Mouse (Mus musculus) lung, adult 18-20 months (tissue): ENCODE results near the gene Tcf25.

ENCODE experiments used
- DNase-seq, 2 experiments: peaks; one replicate each; pipeline ENCODE4 v3.0.0; 2022; ENCODE audit warnings: mixed read lengths in 2 of 2

The Tcf25 gene

GRCm38 (mm10) chr8:123373403-123374238 is at the start of gene Tcf25:
Gene Tcf25 (plus strand): TSS chr8:123373753.
- DNase-seq = peak; percentile 95 to 97

- no peak for DNase-seq
These were observed 45.0 kb upstream of the Tcf25 start for GRCm38 (mm10) chr8:123328552-123328951.

DNA sequence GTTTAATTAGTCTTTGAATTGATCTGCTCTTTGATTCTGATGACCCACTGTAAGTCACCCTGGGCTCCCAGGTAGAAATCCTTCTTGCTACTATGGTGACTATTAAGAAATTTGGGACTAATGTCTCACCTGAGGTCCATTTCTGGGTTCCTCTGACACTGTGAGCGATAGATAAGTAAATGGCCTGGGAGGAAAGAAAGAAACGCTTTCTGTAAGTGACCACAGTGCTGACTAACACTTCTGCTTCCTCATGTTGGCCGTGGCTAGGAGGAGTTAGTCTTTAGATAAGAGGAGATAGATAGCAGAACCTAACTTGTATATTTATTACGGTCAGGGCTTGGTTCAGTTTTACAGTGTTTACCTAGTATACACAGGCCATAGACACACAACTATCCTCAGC is 44.2 kb upstream of the Tcf25 start:
- DNase-seq = no peak

DNA sequence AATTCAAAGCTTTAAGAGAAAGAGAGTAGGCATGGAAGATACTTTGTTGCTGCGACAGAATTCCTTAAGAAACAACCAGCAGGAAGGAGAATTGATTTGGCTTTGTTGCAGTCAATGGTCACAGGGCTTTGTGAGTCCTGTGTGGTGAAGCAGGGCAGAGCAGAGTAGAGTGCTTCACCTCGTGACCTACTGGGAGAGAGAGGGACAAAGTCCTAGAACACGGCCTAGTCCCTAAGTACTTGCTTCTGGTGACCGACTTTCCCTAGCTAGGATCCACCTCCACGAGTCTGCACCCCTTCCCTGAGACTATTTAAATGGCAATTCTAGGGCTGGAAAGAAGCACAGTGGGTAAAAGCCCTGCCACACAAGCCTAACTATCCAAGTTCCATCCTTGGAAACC is 43.6 kb upstream of the Tcf25 start:
- DNase-seq = no peak

GRCm38 (mm10) chr8:123330701-123331100 is 42.9 kb upstream of the Tcf25 start:
- DNase-seq = no peak

GRCm38 (mm10) chr8:123331301-123331700 is 42.3 kb upstream of the Tcf25 start:
- peak in 1 of 2 experiments; percentile 16 for DNase-seq

GRCm38 (mm10) chr8:123331810-123332209 is 41.7 kb upstream of the Tcf25 start:
- DNase-seq = no peak

- DNase-seq = peak; percentile 74 to 84
These were observed 41.1 kb upstream of the Tcf25 start, which contains the start of gene Spire2 for GRCm38 (mm10) chr8:123332262-123333090. Gene Spire2 (plus strand): TSS chr8:123332713.

DNA sequence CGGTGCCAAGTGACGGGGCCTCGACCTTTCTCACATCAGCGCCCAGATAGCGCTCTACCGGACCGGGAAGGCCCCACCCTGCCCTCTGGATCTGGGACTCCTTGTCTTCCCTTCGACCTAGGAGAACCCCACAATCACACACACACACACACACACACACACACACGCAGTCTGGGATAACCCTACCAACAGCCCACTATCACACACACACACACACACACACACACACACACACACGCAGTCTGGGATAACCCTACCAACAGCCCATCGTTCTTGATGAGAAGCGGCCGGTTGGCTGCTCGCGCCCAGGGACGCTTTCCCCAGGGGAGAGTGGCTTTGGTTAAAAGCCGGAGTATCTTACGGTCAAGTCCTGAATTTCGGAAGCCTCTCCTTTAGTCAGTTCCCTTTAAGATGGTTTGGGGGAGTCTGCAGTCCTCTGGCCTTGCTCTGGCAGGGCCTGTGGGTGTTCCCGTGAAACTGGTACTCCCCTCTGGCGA is 40.4 kb upstream of the Tcf25 start:
- DNase-seq = no peak

- DNase-seq = no peak
These were observed 39.7 kb upstream of the Tcf25 start for GRCm38 (mm10) chr8:123333864-123334263.

- DNase-seq = no peak
These were observed 39.1 kb upstream of the Tcf25 start for GRCm38 (mm10) chr8:123334467-123334866.

DNA sequence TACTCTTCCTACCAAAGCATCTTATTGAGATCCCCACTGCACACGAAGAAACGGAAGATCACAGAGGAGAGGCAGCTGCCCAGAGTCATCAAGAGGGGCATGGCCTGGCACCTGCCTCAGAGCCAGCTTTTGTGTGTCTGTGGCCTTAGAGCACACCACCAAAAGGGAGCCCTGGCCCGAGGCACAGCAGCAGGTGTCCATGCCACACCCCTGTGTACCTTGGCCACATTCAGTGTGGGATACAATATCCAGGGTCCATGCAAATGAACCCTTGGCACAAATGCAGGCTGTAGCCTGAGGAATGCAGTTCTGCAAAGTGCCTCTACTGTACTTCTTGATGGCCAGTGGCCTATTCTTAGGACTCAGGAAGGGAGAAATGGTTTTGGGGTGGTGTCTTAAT is 36.1 kb upstream of the Tcf25 start:
- DNase-seq = peak; percentile 17 to 50

GRCm38 (mm10) chr8:123340071-123340470 is 33.5 kb upstream of the Tcf25 start:
- DNase-seq = no peak

- peak in 1 of 2 experiments; percentile 46 for DNase-seq
These were observed 32.2 kb upstream of the Tcf25 start for GRCm38 (mm10) chr8:123341040-123342015.

DNA sequence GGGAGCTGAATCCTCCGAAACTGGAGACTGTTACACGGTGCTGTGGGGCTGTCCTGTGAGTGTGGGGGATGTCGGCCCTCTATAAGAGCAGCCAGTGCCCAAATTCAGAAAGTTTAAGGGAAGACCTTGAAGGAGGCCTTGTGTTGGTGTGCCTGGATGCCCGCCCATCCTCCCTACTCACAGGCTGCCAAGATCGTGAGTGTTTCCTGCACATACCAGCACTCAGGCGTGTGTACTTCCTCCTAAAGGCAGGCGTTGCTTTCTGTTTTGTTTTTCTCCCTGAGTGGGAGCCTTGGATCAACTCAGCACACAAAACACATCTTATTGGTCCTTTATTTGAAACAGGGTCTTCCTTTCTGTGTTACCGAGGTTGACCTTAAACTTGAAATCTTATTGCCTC is 31.3 kb upstream of the Tcf25 start:
- DNase-seq = peak in 1 of 2 experiments; percentile 21

DNA sequence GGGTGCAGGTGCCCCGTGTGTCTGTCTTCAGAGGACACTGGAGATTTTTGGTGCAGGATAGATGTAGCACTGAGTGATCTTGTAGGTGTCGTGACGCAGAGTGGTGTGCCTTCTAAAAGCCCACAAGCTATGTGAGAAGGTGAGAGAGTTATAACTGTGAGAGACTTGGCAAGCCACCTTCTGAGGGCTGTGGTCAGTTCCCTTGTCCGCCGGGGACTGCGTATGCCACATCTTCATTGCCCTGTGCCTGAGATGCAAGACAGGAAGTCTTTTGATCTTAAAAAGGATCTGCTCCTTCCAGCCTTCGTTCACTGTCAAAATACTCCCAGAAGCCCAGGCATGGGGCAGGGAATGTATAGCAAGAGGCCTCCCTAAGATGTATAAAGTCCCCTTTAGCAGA is 30.6 kb upstream of the Tcf25 start:
- no peak for DNase-seq

DNA sequence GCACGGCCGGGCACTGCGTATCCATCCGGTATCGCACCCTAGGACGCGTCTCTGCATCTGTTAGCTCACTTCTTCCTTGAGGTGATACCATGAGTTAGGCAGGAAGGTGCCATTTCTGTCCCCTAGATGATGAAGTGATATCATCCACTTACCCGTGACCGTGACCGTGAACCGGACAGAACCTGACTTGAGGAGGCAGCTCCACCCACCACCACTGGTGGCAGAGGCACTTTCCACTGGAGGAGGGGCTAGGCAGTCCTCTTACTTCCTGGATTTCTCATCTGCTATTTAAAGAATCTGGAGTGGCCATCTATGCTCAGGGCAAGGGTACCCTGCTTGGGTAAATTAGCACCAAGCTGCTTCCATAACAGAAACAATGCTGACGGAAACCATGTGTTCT is 30.1 kb upstream of the Tcf25 start:
- peak; percentile 28 to 47 for DNase-seq

- DNase-seq = no peak
These were observed 28.4 kb upstream of the Tcf25 start for GRCm38 (mm10) chr8:123345135-123345534.

GRCm38 (mm10) chr8:123345856-123346255 is 27.7 kb upstream of the Tcf25 start:
- DNase-seq = no peak

DNA sequence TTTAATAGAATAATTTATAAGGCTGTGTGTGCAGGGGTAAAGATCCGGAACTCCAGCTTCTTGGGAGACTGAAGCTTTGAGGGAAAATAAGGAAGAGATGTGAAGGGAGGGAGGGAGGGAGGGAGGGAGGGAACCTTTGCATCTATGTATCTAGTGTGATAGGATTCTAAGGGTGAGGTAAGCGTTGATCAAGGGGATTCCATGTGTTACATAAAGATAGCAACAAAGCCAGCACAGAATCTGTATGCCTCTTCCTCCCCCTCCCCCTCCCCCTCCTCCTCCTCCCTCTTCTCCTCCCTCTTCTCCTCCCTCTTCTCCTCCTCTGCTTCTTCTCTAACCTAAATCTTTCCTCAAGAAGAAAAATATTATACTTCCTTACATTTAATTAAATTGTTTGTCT is 26.3 kb upstream of the Tcf25 start:
- DNase-seq = no peak

DNA sequence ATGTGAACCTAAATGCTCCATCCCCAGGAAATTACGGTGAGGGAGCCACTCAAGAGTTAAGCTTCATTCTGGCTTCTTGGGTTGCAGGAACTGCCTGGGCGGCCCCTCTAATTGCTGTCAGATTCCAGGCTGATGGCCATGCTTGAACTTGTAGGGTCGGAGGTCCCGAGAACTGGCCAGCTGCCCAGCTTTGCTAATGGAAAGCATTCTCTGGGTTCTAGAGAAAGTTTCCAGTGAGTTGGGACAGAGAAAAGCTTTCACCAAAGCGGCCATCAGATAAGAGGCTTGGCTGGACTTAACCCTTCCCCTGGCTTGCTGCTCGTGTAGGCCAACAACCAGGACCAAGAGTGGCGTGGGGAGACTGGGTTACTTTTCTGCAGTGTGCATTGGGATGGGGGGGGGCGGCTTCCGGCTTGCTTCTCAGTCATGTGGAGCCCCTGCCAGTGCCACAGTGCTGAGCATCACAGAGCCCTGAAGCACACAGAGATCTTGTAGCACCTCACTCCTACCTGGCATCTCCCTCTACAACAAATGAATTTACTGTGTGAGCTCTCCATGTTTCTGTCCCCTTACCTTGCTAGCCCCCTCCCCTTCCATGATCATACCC is 25.2 kb upstream of the Tcf25 start:
- DNase-seq = peak in 1 of 2 experiments; percentile 33

DNA sequence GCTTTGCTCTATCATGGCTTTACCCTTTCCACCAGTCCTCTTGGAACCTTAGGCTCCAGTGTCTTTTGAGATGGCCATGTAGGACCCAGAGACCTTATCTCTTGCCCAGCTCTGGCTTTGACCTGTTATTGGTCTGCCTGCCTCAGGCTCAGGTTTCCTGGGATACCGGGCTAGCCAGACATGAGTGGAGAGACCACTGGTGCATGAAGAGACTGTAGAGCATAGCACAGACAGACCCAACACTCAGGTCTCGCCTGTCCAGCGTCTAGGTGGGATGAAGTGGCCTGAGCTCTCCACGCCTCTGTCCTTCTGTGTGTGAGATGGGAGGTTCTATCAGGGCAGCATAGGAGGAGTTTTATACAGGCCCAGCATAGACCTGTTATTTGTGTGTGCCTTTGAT is 24.5 kb upstream of the Tcf25 start:
- no peak for DNase-seq
